In genomic region chr14:48668761-48669303, GRCm38 (mm10) we compare ENCODE assay signal across 9 mouse cellular contexts. TPM values are rescaled to one million over a fixed set of nuclear protein-coding genes. Genes with fewer than 3 reads are reported as not detected.
DNase-seq lines count a peak whose midpoint lies in the region; ATAC-seq and TF ChIP-seq lines count a peak whose summit lies in the region.
"Had no signal": no experiment of that assay in that cellular context is flagged by ENCODE, and none has a peak within 500 bp of the region (broad histone marks: within the 10 kb centered on the region; RNA-seq: fewer than 3 reads in every experiment).

No protein-coding gene starts in this region.

- H3K9ac ChIP-seq in hindbrain, embryonic 15.5 days, result 0 out of 2 replicates have a peak overlapping the region, but pooled peaks have one; percentile 11

- no peak for TF ChIP-seq POLR2A in lung, adult 2 months (IDR thresholded peaks at IDR 0.05; ENCODE audit: borderline replicate concordance, extremely low read depth, low read depth, low read length)

- peak; percentile 6 for DNase-seq in lung, adult 2 months
- no peak for DNase-seq in lung, postnatal 14 days
- DNase-seq in embryo, embryonic 9.5 days (ENCODE audit: extremely low spot score), result peak; percentile 54
- peak; percentile 71 for DNase-seq in retina, postnatal 1 day
- no peak for DNase-seq in urinary bladder, postnatal 14 days (ENCODE audit: low spot score)
- no peak for DNase-seq in c-Kit-positive CD71-positive TER-119-positive erythroid progenitor cells, embryonic 14.5 days (ENCODE audit: low spot score)
- DNase-seq in left cerebral cortex, adult 9 months (ENCODE audit: low spot score in 2 of 2), result no peak

- no peaks in the 10 kb centered on the region for H3K36me3 ChIP-seq in hindbrain, embryonic 15.5 days

- no peaks in the 10 kb centered on the region; the same call in 1 of the 2 replicates for H3K4me1 ChIP-seq in lung, adult 2 months (ENCODE audit: control insufficient read depth, insufficient read depth, low read length)
- H3K4me1 ChIP-seq in hindbrain, embryonic 15.5 days (replicated peaks), result peaks cover 8% of the 10 kb centered on the region; the same call in 1 of the 2 replicates

- H3K9me3 ChIP-seq in hindbrain, embryonic 15.5 days, result no peaks in the 10 kb centered on the region

- peak overlapping the region; percentile 43; the same call in 1 of the 2 replicates for H3K27ac ChIP-seq in hindbrain, embryonic 15.5 days (replicated peaks)
- H3K27ac ChIP-seq: heart, adult 2 months had no signal

- no peak for ATAC-seq in hindbrain, embryonic 15.5 days (ENCODE audit: low FRiP score, low read depth)

- 3% methylated on average over 29 of the region's 29 CpGs for WGBS in lung, adult 2 months
- WGBS in hindbrain, embryonic 15.5 days, result 1% methylated on average over 29 of the region's 29 CpGs

- H3K4me3 ChIP-seq in lung, adult 2 months (replicated peaks; ENCODE audit: extremely low read depth, low read depth, low read length), result no peak overlapping the region
- H3K4me3 ChIP-seq in hindbrain, embryonic 15.5 days, result peak overlapping the region; percentile 9; the same call in 1 of the 2 replicates
- H3K4me3 ChIP-seq: heart, adult 2 months had no signal

- H3K27me3 ChIP-seq in hindbrain, embryonic 15.5 days, result peaks cover 76% of the 10 kb centered on the region

- peak overlapping the region; percentile 32 for H3K4me2 ChIP-seq in hindbrain, embryonic 15.5 days

- no peak for TF ChIP-seq CTCF in lung, adult 2 months (IDR thresholded peaks at IDR 0.05; ENCODE audit: insufficient read depth, low read length)

RNA-seq across cellular contexts. Expression of gene Otx2, which starts 4.8 kb away (rescaled TPM):
- polyA plus RNA-seq in lung, adult 2 months (2012; rRNA removed), result not detected in 2 replicates
- polyA plus RNA-seq in hindbrain, embryonic 15.5 days (2015; fragmentation: Nextera tagmentation; extraction: Ambion mirVana), result 21.9 and 36.3 TPM in 2 replicates
- polyA plus RNA-seq: heart, adult 2 months had no signal

Comparison
In these comparisons a context has a peak if more than half of its experiments do, and no peak if none do; other contexts are left out.
1. DNase-seq: peak in lung, adult 2 months (single experiment), embryo, embryonic 9.5 days (single experiment) and retina, postnatal 1 day (single experiment); none in lung, postnatal 14 days (single experiment), urinary bladder, postnatal 14 days (single experiment), c-Kit-positive CD71-positive TER-119-positive erythroid progenitor cells, embryonic 14.5 days (single experiment) and left cerebral cortex, adult 9 months (0 of 2).
2. RNA of gene Otx2, which starts 4.8 kb away (polyA plus RNA-seq): 21.9 to 36.3 TPM in hindbrain, embryonic 15.5 days; not detected in lung, adult 2 months; every median in the first group is over 10 times any median in the second.